Mouse (Mus musculus) embryonic fibroblast, embryonic 13.5 days (primary cell): ENCODE measurements at regions not wholly inside any gene's neighbourhood (a gene's known extent, or its start where the extent isn't known, plus 50 kb on each side); places are given as distances from the start of the nearest gene placed in this dataset.

Source experiments
- H3K27ac ChIP-seq: 2 replicates; pipeline ENCODE4 v1.5.1; 2012; ENCODE audit warnings: low read length, control low read depth, inconsistent platforms; ENCODE audit not compliant: insufficient read depth
- H3K4me1 ChIP-seq: 2 replicates; pipeline ENCODE4 v1.6.1; 2011; ENCODE audit warnings: low read length; ENCODE audit not compliant: control insufficient read depth, insufficient read depth
- H3K4me3 ChIP-seq: 2 replicates; pipeline ENCODE4 v1.5.1; 2011; ENCODE audit warnings: mild to moderate bottlenecking, control low read depth, low read length; ENCODE audit not compliant: insufficient read depth
- CTCF ChIP-seq: IDR thresholded peaks from 2 replicates; pipeline ENCODE4 v1.5.1; 2011; ENCODE audit warnings: mild to moderate bottlenecking, control low read depth, low read length, moderate library complexity, borderline replicate concordance; ENCODE audit not compliant: insufficient read depth
- POLR2A ChIP-seq: IDR thresholded peaks from 2 replicates; pipeline ENCODE4 v1.6.1; 2011; ENCODE audit warnings: low read depth, mild to moderate bottlenecking, control low read depth, low read length, moderate library complexity

GRCm38 (mm10) chr12:59744768-59745167, 525.2 kb upstream of the Fbxo33 start:
- H3K4me1 ChIP-seq = peaks cover 5% of the 10 kb centered on the region; the same call in 1 of the 2 replicates
- TF ChIP-seq CTCF (no peak), POLR2A (no peak)

GRCm38 (mm10) chr12:59743211-59743610, 523.7 kb upstream of the Fbxo33 start:
- TF ChIP-seq CTCF = no peak
- no peak for TF ChIP-seq POLR2A
- H3K4me1 ChIP-seq = peaks cover 5% of the 10 kb centered on the region; the same call in 1 of the 2 replicates
- H3K4me3 ChIP-seq = no peak overlapping the region
- no peak overlapping the region for H3K27ac ChIP-seq

More at GRCm38 (mm10) chr12:59744768-59745167, 525.2 kb upstream of the Fbxo33 start:
- no peak overlapping the region for H3K4me3 ChIP-seq
- H3K27ac ChIP-seq = no peak overlapping the region

GRCm38 (mm10) chr12:59724951-59725350, 505.4 kb upstream of the Fbxo33 start:
- H3K27ac ChIP-seq = no peak overlapping the region
- TF ChIP-seq CTCF (no peak), POLR2A (no peak)
- no peaks in the 10 kb centered on the region for H3K4me1 ChIP-seq
- H3K4me3 ChIP-seq = no peak overlapping the region

- no peak for TF ChIP-seq CTCF
- no peak for TF ChIP-seq POLR2A
- H3K4me1 ChIP-seq = no peaks in the 10 kb centered on the region
- no peak overlapping the region for H3K27ac ChIP-seq
- no peak overlapping the region for H3K4me3 ChIP-seq
Observed at GRCm38 (mm10) chr12:59722471-59723182, 503.1 kb upstream of the Fbxo33 start.

- H3K4me1 ChIP-seq = peaks cover 4% of the 10 kb centered on the region
- H3K4me3 ChIP-seq = no peak overlapping the region
- no peak for TF ChIP-seq CTCF
- TF ChIP-seq POLR2A = no peak
- H3K27ac ChIP-seq = no peak overlapping the region
Observed at GRCm38 (mm10) chr12:59713216-59713615, 493.7 kb upstream of the Fbxo33 start.

GRCm38 (mm10) chr12:59683235-59683634, 463.7 kb upstream of the Fbxo33 start:
- Histone ChIP-seq H3K4me3 (no peak overlapping the region), H3K27ac (no peak overlapping the region), H3K4me1 (no peaks in the 10 kb centered on the region)
- TF ChIP-seq POLR2A (no peak), CTCF (no peak)

GRCm38 (mm10) chr12:59663161-59663560, 443.6 kb upstream of the Fbxo33 start:
- Histone ChIP-seq H3K4me1 (no peaks in the 10 kb centered on the region), H3K27ac (no peak overlapping the region), H3K4me3 (no peak overlapping the region)
- TF ChIP-seq CTCF = no peak
- TF ChIP-seq POLR2A = no peak

- Histone ChIP-seq H3K4me1 (no peaks in the 10 kb centered on the region), H3K4me3 (no peak overlapping the region), H3K27ac (no peak overlapping the region)
- TF ChIP-seq POLR2A = no peak
- TF ChIP-seq CTCF = no peak
Observed at GRCm38 (mm10) chr12:59630678-59631077, 411.2 kb upstream of the Fbxo33 start.

- Histone ChIP-seq H3K27ac (peak overlapping the region; percentile 68; the same call in 1 of the 2 replicates), H3K4me1 (0 out of 2 replicates have a peak, but pooled peaks cover 2% of the 10 kb centered on the region), H3K4me3 (no peak overlapping the region)
- TF ChIP-seq POLR2A (no peak), CTCF (no peak)
Observed at GRCm38 (mm10) chr12:59623147-59623546, 403.6 kb upstream of the Fbxo33 start.

- H3K4me3 ChIP-seq = no peak overlapping the region
- H3K4me1 ChIP-seq = 0 out of 2 replicates have a peak, but pooled peaks cover 2% of the 10 kb centered on the region
- no peak for TF ChIP-seq POLR2A
- no peak for TF ChIP-seq CTCF
- H3K27ac ChIP-seq = no peak overlapping the region
Observed at GRCm38 (mm10) chr12:59621132-59621531, 401.6 kb upstream of the Fbxo33 start.
